Mouse (Mus musculus) intestine, embryonic 15.5 days (tissue): ENCODE measurements around the gene Spryd3. TPM values are rescaled to one million over a fixed set of nuclear protein-coding genes. Genes with fewer than 3 reads are reported as not detected.

Source experiments
- ATAC-seq: fragments of 200-750 bp; cut with Nextera tagmentation; 2 replicates; pipeline ENCODE4 v1.8.0; 2017; ENCODE audit warnings: moderate TSS enrichment, moderate library complexity
- H3K27ac ChIP-seq: fragments of 300-500 bp; sonication (generic); 2 replicates; pipeline ENCODE4 v1.5.1; 2015; ENCODE audit warnings: mild to moderate bottlenecking, inconsistent platforms
- H3K27me3 ChIP-seq: fragments of 300-500 bp; sonication (generic); replicated peaks from 2 replicates; pipeline ENCODE4 v1.6.1; 2015; ENCODE audit warnings: inconsistent platforms
- H3K36me3 ChIP-seq: fragments of 300-500 bp; sonication (generic); 2 replicates; pipeline ENCODE4 v1.6.1; 2015; ENCODE audit warnings: inconsistent platforms
- H3K4me1 ChIP-seq: fragments of 300-500 bp; sonication (generic); replicated peaks from 2 replicates; pipeline ENCODE4 v1.6.1; 2015; ENCODE audit warnings: inconsistent platforms
- H3K4me2 ChIP-seq: fragments of 300-500 bp; sonication (generic); replicated peaks from 2 replicates; pipeline ENCODE4 v1.6.1; 2015; ENCODE audit warnings: mild to moderate bottlenecking, inconsistent platforms
- H3K4me3 ChIP-seq: fragments of 300-500 bp; sonication (generic); replicated peaks from 2 replicates; pipeline ENCODE4 v1.5.1; 2015; ENCODE audit warnings: inconsistent platforms
- H3K9ac ChIP-seq: fragments of 300-500 bp; sonication (generic); 2 replicates; pipeline ENCODE4 v1.6.1; 2015; ENCODE audit warnings: inconsistent platforms
- H3K9me3 ChIP-seq: fragments of 300-500 bp; sonication (generic); 2 replicates; pipeline ENCODE4 v1.6.1; 2016; ENCODE audit warnings: inconsistent platforms
- WGBS: fragments of 180-500 bp; shearing (Covaris S2); methylation state at CpG from one replicate; pipeline ENCODE4 v1.1.7; 2015; 5-methylcytosine and 5-hydroxymethylcytosine counted together
- polyA plus RNA-seq: library from polyadenylated mRNA; unstranded; fragments of >200 nt; fragmentation: Nextera tagmentation; extraction: Ambion mirVana; gene quantifications from 2 replicates; pipeline ENCODE4 v1.2.1, GENCODE M21; 2015

Gene Spryd3
- polyA plus RNA-seq, 1 experiment from 2014 or later, result 20.7 TPM

DNA sequence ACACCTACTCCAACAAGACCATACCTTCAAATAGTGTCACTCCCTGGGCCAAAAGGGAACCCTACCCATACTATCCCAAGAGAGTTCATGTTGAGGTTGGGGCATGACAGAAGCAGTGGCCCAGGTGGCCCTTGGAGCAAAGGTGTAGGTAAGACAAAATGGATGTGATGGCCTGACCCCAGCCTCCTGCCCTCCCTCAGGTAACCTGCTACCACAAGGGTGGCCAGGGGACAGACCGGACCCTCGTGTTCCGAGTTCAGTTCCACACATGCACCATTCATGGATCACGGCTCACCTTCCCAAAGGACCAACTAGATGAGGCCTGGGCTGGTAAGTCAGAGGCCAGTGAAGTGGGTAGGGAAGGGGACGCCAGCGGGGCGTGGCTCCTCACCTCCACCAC is 25.8 kb downstream of the Spryd3 start:
- H3K27me3 ChIP-seq, result no peaks in the 10 kb centered on the region
- no peak overlapping the region for H3K9ac ChIP-seq
- peaks cover 30% of the 10 kb centered on the region for H3K4me1 ChIP-seq
- peaks cover 31% of the 10 kb centered on the region for H3K36me3 ChIP-seq
- H3K27ac ChIP-seq, result no peak overlapping the region
- H3K4me2 ChIP-seq, result no peak overlapping the region
- no peaks in the 10 kb centered on the region for H3K9me3 ChIP-seq
- WGBS, result 86% methylated on average over 7 of the region's 7 CpGs
- no peak overlapping the region for H3K4me3 ChIP-seq
- no peak for ATAC-seq

DNA sequence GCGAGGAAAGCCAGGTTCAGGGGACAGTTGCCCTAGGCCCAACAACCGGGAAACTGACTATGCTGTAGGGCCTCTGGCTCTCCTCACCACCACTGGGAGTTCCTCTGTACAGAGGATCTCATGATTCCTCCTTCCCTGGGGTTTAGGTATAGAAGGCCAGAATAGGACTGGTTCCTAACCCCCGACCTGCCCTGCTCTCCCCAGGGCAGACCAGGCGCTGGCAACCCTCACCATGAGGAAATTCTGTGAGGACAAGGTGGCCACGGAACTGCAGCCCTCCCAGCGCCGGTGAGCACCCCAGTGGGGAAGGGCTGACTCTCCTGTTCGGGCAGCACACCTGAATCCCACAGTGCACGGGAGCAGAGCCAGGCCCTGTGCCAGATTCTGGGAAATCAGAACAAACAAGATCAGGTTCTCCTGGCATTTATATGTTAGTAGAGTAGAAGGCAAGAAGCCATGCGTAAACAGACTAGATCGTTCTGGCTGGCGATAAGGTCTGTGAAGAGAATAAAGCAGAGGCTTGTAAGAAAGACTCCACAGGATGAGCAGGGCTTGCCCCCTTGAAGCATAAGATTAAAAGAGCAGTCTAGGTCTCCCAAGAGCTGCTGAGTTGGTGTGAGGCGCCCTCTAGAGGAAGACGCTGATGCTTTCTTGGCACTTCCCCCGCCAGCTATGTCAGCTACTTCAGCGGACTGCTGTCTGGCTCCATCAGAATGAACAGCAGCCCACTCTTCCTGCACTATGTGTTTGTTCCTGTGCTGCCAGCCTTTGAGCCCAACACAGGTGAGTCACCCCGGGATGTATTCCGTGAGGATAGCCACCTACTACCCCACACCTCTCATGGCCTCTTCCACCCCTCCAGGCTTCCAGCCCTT is 27.1 kb downstream of the Spryd3 start:
- Histone ChIP-seq H3K4me1 (peaks cover 41% of the 10 kb centered on the region), H3K9me3 (no peaks in the 10 kb centered on the region), H3K4me2 (no peak overlapping the region), H3K9ac (no peak overlapping the region), H3K27ac (no peak overlapping the region), H3K4me3 (no peak overlapping the region), H3K36me3 (peaks cover 31% of the 10 kb centered on the region), H3K27me3 (no peaks in the 10 kb centered on the region)
- ATAC-seq, result peak; percentile 26
- 50% methylated on average over 18 of the region's 18 CpGs for WGBS

DNA sequence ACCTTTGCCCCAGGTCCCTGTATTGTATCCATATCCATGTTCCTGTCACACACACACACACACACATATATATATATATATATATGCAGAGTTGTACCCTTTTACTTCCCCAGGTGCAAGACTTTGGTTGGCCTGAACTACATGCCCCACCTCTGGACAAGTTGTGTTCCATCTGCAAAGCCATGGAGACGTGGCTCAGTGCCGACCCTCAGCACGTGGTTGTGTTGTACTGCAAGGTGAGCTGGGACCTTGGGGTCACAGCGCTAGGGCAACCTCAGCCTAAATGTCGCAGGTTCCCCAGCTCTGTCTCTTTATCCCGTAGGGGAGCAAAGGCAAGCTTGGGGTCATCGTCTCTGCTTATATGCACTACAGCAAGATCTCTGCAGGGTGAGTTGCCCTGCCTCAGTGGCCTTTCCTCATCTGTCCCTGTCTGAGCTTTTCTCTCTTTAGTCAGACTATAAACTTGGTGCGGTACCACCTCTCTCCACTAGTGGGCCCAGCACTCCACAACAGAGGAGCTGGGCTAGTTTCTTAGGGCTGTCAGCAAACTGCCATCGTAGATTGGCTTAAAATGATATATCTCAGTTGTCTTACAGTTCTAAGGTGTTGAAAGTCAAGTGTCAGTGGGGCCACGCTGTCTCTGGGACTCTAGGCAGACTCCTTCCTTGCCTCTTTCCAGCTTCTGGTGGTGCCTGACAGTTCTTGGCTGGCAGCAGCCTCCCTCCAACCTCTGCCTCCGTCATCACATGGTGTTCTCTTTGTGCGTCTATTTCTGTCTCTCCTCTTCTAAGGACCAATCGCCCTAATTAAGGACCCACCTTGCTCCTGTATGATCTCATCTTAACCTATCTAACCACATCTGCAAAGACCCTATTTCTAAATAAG is 28.1 kb downstream of the Spryd3 start:
- no peak overlapping the region for H3K27ac ChIP-seq
- H3K27me3 ChIP-seq, result no peaks in the 10 kb centered on the region
- peak overlapping the region; percentile 65; the same call in 1 of the 2 replicates for H3K4me2 ChIP-seq
- no peak overlapping the region for H3K4me3 ChIP-seq
- ATAC-seq, result no peak
- H3K9me3 ChIP-seq, result no peaks in the 10 kb centered on the region
- 45% methylated on average over 13 of the region's 13 CpGs for WGBS
- H3K36me3 ChIP-seq, result peaks cover 23% of the 10 kb centered on the region
- H3K4me1 ChIP-seq, result peaks cover 46% of the 10 kb centered on the region
- no peak overlapping the region for H3K9ac ChIP-seq

DNA sequence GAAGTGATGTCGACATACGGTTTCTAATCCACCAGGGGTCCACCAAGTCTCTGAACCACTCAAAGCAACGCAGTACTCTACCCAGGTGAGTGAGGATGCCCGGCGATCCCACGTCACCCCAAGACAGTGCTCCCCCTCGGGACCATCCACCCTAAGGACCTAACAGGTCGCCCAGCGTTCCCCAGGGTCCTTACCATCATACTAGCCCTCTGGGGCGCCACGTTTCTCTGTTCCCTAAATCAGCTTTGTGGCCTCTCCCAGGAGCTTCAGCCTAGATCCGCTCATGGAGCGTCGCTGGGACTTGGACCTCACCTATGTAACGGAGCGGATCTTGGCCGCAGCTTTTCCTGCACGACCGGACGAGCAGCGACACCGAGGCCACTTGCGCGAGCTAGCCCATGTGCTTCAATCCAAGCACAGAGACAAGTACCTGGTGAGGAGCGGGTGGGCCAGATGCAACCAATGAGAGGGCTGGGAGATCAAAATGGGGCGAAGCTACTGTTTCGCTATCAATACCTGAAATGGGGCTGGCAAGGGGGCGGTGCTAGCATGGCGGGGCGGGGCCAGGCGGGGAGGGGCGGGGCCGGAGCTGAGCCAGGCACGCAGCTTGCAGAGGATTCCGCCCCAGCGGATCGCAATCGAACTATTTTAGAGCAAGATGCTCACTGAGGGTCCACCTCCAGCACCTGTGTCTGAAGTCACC is 29.1 kb downstream of the Spryd3 start:
- peak overlapping the region; percentile 36; the same call in 1 of the 2 replicates for H3K9ac ChIP-seq
- peak; percentile 16; the same call in 1 of the 2 replicates for ATAC-seq
- WGBS, result 26% methylated on average over 38 of the region's 38 CpGs
- peaks cover 19% of the 10 kb centered on the region for H3K36me3 ChIP-seq
- peak overlapping the region; percentile 33 for H3K4me3 ChIP-seq
- no peak overlapping the region for H3K27ac ChIP-seq
- H3K4me1 ChIP-seq, result peaks cover 56% of the 10 kb centered on the region
- peak overlapping the region; percentile 65 for H3K4me2 ChIP-seq
- no peaks in the 10 kb centered on the region for H3K27me3 ChIP-seq
- H3K9me3 ChIP-seq, result no peaks in the 10 kb centered on the region

DNA sequence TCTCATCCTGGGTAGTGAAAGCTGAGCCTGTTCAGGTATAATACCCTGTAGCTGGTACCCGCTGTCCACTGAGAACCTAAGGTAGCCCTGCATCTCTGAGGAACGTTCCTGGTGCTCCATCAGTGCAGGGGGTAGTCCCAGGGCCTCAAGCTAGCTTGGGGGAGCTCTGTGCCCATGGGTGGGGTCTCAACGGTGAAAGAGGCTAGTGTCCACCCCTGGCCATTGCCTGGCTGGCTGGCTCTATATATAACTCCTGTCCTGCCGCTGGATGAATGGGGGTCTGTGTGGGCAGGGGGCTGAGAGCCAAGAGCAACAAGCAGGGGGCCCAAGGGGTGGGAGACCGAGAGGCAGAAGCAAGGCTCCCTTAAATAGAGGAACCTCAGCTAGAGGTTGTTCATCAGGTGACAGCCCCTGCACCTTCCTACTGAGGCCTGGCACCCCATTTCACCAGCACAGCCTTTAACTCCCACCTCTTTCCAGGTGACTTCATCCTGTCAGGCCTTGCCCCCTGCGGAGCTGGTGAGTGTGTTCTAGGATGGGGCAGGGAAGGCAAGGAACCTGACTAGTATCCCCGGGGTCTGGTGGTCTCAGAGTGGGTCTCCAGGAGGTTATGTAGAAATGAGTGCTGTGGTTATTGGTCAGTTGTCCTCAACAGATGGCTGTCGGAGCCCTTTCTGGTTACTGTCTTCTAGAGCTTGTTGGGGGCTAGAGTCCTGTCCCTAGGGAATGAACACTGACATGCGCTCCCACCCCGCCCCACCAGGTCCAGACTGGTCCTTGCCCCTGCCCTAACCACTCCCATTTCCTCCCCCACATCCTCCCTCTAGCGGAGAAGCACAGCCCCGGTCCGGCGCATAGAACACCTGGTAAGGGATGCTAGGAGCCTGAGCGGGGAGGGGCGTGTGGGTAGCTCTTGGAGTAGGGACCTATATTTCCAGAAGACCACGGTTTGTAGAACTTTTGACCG is 30.0 kb downstream of the Spryd3 start:
- ATAC-seq, result no peak
- 0 out of 2 replicates have a peak overlapping the region, but pooled peaks have one; percentile 33 for H3K4me3 ChIP-seq
- 40% methylated on average over 18 of the region's 18 CpGs for WGBS
- no peaks in the 10 kb centered on the region for H3K27me3 ChIP-seq
- peak overlapping the region; percentile 65 for H3K4me2 ChIP-seq
- H3K36me3 ChIP-seq, result peaks cover 16% of the 10 kb centered on the region
- H3K4me1 ChIP-seq, result peaks cover 64% of the 10 kb centered on the region
- no peak overlapping the region for H3K27ac ChIP-seq
- H3K9ac ChIP-seq, result no peak overlapping the region
- no peaks in the 10 kb centered on the region for H3K9me3 ChIP-seq

DNA sequence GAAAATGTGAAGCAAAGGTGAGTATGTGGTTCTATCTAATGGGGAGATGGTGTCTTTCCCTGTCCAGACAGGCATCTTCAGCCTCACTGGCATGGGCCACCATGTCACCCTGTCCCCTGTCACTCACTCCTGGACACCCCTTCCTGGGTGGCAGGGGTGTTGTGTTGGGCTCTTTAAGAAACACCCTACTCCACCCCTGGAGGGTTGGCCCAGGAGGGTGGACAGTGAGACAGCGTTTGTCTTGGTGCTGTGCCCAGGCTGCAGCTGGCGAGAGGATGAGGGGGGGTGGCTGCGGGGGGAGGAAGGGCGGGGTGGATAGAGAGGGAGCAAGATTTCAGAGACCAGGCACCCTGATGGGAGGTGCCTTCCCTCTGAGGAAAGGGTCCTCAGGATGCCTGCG is 30.7 kb downstream of the Spryd3 start:
- Histone ChIP-seq H3K27me3 (no peaks in the 10 kb centered on the region), H3K4me2 (0 out of 2 replicates have a peak overlapping the region, but pooled peaks have one; percentile 14), H3K9me3 (no peaks in the 10 kb centered on the region), H3K36me3 (peaks cover 9% of the 10 kb centered on the region), H3K27ac (no peak overlapping the region), H3K4me3 (no peak overlapping the region), H3K4me1 (peaks cover 70% of the 10 kb centered on the region), H3K9ac (no peak overlapping the region)
- WGBS, result 51% methylated on average over 5 of the region's 5 CpGs
- ATAC-seq, result no peak

DNA sequence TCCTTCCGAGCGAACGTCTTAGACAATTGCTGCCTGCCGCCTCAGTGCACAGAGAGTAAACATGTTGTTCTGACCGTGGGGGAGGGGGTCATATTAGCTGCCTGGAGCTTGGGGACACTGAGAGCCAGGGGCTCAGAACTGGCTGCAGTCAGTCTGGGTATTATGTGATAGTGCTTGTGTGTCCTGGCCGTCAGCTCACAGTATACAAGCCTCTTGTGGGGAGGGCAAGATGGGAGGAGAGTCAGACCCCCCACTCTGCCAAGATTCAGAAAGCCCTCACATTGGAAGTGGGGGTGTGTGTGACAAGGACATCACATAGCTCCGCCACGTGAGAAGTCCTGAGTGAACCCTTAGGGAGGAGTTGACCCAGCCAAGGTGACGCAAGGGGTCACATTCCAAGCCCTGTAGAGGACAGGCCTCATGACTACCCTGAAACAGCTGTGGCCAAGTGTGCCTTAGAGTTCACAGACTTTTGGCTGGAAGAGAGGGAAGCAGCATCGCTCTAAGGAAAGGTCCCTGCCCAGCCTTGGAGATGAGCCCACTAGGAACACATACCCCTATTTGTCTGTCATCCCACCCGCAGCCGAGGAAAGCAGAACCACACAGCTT is 32.0 kb downstream of the Spryd3 start:
- 21% methylated on average over 12 of the region's 12 CpGs for WGBS
- Histone ChIP-seq H3K4me2 (peak overlapping the region; percentile 91), H3K27ac (peak overlapping the region; percentile 97), H3K36me3 (peaks cover 4% of the 10 kb centered on the region), H3K4me1 (peaks cover 77% of the 10 kb centered on the region), H3K4me3 (peak overlapping the region; percentile 66), H3K9me3 (no peaks in the 10 kb centered on the region), H3K27me3 (no peaks in the 10 kb centered on the region), H3K9ac (peak overlapping the region; percentile 65)
- no peak for ATAC-seq

GRCm38 (mm10) chr15:102103371-102103946 is 32.6 kb downstream of the Spryd3 start:
- peak overlapping the region; percentile 66 for H3K4me3 ChIP-seq
- no peak for ATAC-seq
- peak overlapping the region; percentile 97 for H3K27ac ChIP-seq
- peak overlapping the region; percentile 91 for H3K4me2 ChIP-seq
- no peaks in the 10 kb centered on the region for H3K9me3 ChIP-seq
- peaks cover 4% of the 10 kb centered on the region for H3K36me3 ChIP-seq
- peak overlapping the region; percentile 65 for H3K9ac ChIP-seq
- WGBS, result 16% methylated on average over 14 of the region's 14 CpGs
- H3K27me3 ChIP-seq, result no peaks in the 10 kb centered on the region
- peaks cover 74% of the 10 kb centered on the region for H3K4me1 ChIP-seq

GRCm38 (mm10) chr15:102102548-102103121 is 33.4 kb downstream of the Spryd3 start:
- no peak for ATAC-seq
- Histone ChIP-seq H3K36me3 (peaks cover 1% of the 10 kb centered on the region), H3K27ac (peak overlapping the region; percentile 97), H3K27me3 (no peaks in the 10 kb centered on the region), H3K4me2 (peak overlapping the region; percentile 91), H3K9ac (peak overlapping the region; percentile 65), H3K9me3 (no peaks in the 10 kb centered on the region), H3K4me3 (peak overlapping the region; percentile 66), H3K4me1 (peaks cover 80% of the 10 kb centered on the region)
- 19% methylated on average over 6 of the region's 6 CpGs for WGBS
